Mouse (Mus musculus) E14TG2a.4 (cell line): ENCODE measurements around the gene Hdgfl1.

Source experiments
- CTCF ChIP-seq: conservative IDR thresholded peaks from 2 replicates; pipeline ENCODE4 v1.5.1; 2014; ENCODE audit warnings: low read length
- NANOG ChIP-seq: IDR thresholded peaks from 2 replicates; pipeline ENCODE4 v1.6.1; 2014; ENCODE audit warnings: borderline replicate concordance, low read length, mixed read lengths
- POU5F1 ChIP-seq: IDR thresholded peaks from 2 replicates; pipeline ENCODE4 v1.6.1; 2014; ENCODE audit warnings: low read length, borderline replicate concordance

DNA sequence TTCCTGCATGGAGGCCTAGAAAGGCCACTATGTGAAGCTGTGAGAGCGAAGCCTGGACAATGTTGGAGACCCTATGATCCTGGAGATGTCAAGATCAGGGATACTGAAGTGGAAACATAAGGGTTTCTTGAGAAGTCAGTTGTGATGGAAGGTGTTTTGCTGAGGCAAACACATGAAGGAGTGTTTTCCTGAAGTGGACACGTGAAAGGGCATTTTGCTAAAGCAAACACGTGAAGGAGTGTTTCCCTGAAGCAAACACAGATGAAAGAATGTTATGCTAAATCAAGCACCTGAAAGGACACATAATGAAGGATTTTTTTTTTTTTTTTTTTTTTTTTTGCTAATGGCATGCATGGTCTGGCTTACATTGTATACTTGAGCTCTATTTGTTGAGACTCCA lies 25.5 kb upstream of the Hdgfl1 start:
- no peak for TF ChIP-seq CTCF
- no peak for TF ChIP-seq POU5F1
- no peak for TF ChIP-seq NANOG
